Mouse (Mus musculus): Measurements from ENCODE around the gene Gsto2. TPM values are rescaled to one million over a fixed set of nuclear protein-coding genes. Genes with fewer than 3 reads are reported as not detected.

Gene Gsto2
- polyA plus RNA-seq, 1 experiment from 2014 or later = 0.98 TPM

GRCm38 (mm10) chr19:47902316-47903201, 37.2 kb downstream of the Gsto2 start:
- WGBS = 74% methylated on average over 13 of the region's 13 CpGs
- Histone ChIP-seq H3K9me3 (no peaks in the 10 kb centered on the region), H3K4me3 (no peak overlapping the region), H3K36me3 (peaks cover 4% of the 10 kb centered on the region), H3K4me1 (peaks cover 11% of the 10 kb centered on the region), H3K27ac (no peak overlapping the region), H3K4me2 (replicated peaks) (no peak overlapping the region), H3K27me3 (replicated peaks) (no peaks in the 10 kb centered on the region), H3K9ac (no peak overlapping the region)
- ATAC-seq (ENCODE audit: low FRiP score, low read depth) = no peak

GRCm38 (mm10) chr19:47903679-47904078, 38.3 kb downstream of the Gsto2 start:
- Histone ChIP-seq H3K4me3 (no peak overlapping the region), H3K9ac (no peak overlapping the region), H3K4me1 (peaks cover 16% of the 10 kb centered on the region), H3K4me2 (replicated peaks) (no peak overlapping the region), H3K36me3 (no peaks in the 10 kb centered on the region), H3K27me3 (replicated peaks) (no peaks in the 10 kb centered on the region), H3K9me3 (no peaks in the 10 kb centered on the region), H3K27ac (no peak overlapping the region)
- 60% methylated on average over 4 of the region's 4 CpGs for WGBS
- no peak; the same call in 1 of the 2 replicates for ATAC-seq (ENCODE audit: low FRiP score, low read depth)

- H3K27ac ChIP-seq = no peak overlapping the region
- no peaks in the 10 kb centered on the region for H3K36me3 ChIP-seq
- H3K27me3 ChIP-seq (replicated peaks) = no peaks in the 10 kb centered on the region
- H3K9me3 ChIP-seq = no peaks in the 10 kb centered on the region
- H3K4me1 ChIP-seq = peaks cover 30% of the 10 kb centered on the region
- ATAC-seq (ENCODE audit: low FRiP score, low read depth) = no peak
- H3K9ac ChIP-seq = no peak overlapping the region
- no peak overlapping the region for H3K4me3 ChIP-seq
- no peak overlapping the region for H3K4me2 ChIP-seq (replicated peaks)
- 87% methylated on average over 4 of the region's 4 CpGs for WGBS
Observed at GRCm38 (mm10) chr19:47905081-47905480, 39.7 kb downstream of the Gsto2 start.

GRCm38 (mm10) chr19:47905603-47906002, 40.3 kb downstream of the Gsto2 start:
- no peak overlapping the region for H3K4me3 ChIP-seq
- WGBS = 92% methylated on average over 5 of the region's 5 CpGs
- no peak overlapping the region for H3K9ac ChIP-seq
- no peak overlapping the region for H3K27ac ChIP-seq
- H3K4me2 ChIP-seq (replicated peaks) = no peak overlapping the region
- no peaks in the 10 kb centered on the region for H3K27me3 ChIP-seq (replicated peaks)
- H3K9me3 ChIP-seq = no peaks in the 10 kb centered on the region
- H3K4me1 ChIP-seq = peaks cover 34% of the 10 kb centered on the region
- ATAC-seq (ENCODE audit: low FRiP score, low read depth) = no peak
- H3K36me3 ChIP-seq = no peaks in the 10 kb centered on the region

GRCm38 (mm10) chr19:47907596-47907995, 42.3 kb downstream of the Gsto2 start:
- peaks cover 38% of the 10 kb centered on the region for H3K4me1 ChIP-seq
- no peak overlapping the region for H3K9ac ChIP-seq
- no peak overlapping the region for H3K4me2 ChIP-seq (replicated peaks)
- no peak overlapping the region for H3K4me3 ChIP-seq
- no peak for ATAC-seq (ENCODE audit: low FRiP score, low read depth)
- peaks cover 3% of the 10 kb centered on the region; the same call in 1 of the 2 replicates for H3K36me3 ChIP-seq
- no peak overlapping the region for H3K27ac ChIP-seq
- 94% methylated on average over 9 of the region's 9 CpGs for WGBS
- no peaks in the 10 kb centered on the region for H3K27me3 ChIP-seq (replicated peaks)
- no peaks in the 10 kb centered on the region for H3K9me3 ChIP-seq

GRCm38 (mm10) chr19:47908961-47909371, 43.6 kb downstream of the Gsto2 start:
- Histone ChIP-seq H3K9ac (peak overlapping the region; percentile 59; the same call in 1 of the 2 replicates), H3K27me3 (replicated peaks) (no peaks in the 10 kb centered on the region), H3K27ac (peak overlapping the region; percentile 85; the same call in 1 of the 2 replicates), H3K4me2 (replicated peaks) (peak overlapping the region; percentile 61), H3K9me3 (no peaks in the 10 kb centered on the region), H3K36me3 (peaks cover 3% of the 10 kb centered on the region; the same call in 1 of the 2 replicates), H3K4me1 (peaks cover 30% of the 10 kb centered on the region), H3K4me3 (no peak overlapping the region)
- 27% methylated on average over 6 of the region's 6 CpGs for WGBS
- ATAC-seq (ENCODE audit: low FRiP score, low read depth) = peak; percentile 28

GRCm38 (mm10) chr19:47909387-47910116, 44.2 kb downstream of the Gsto2 start:
- 2% methylated on average over 10 of the region's 10 CpGs for WGBS

GRCm38 (mm10) chr19:47910117-47910618, 44.8 kb downstream of the Gsto2 start:
- peaks cover 30% of the 10 kb centered on the region for H3K4me1 ChIP-seq
- H3K9ac ChIP-seq = peak overlapping the region; percentile 59; the same call in 1 of the 2 replicates
- H3K4me2 ChIP-seq (replicated peaks) = peak overlapping the region; percentile 61
- no peaks in the 10 kb centered on the region for H3K9me3 ChIP-seq
- peaks cover 3% of the 10 kb centered on the region; the same call in 1 of the 2 replicates for H3K36me3 ChIP-seq
- 54% methylated on average over 3 of the region's 4 CpGs for WGBS
- no peaks in the 10 kb centered on the region for H3K27me3 ChIP-seq (replicated peaks)
- H3K27ac ChIP-seq = peak overlapping the region; percentile 85; the same call in 1 of the 2 replicates
- no peak for ATAC-seq (ENCODE audit: low FRiP score, low read depth)
- H3K4me3 ChIP-seq = no peak overlapping the region

More at GRCm38 (mm10) chr19:47909387-47910116, 44.2 kb downstream of the Gsto2 start:
- peak overlapping the region; percentile 19; the same call in 1 of the 2 replicates for H3K4me3 ChIP-seq
- H3K4me2 ChIP-seq (replicated peaks) = peak overlapping the region; percentile 61
- ATAC-seq (ENCODE audit: low FRiP score, low read depth) = peak; percentile 81
- H3K9ac ChIP-seq = peak overlapping the region; percentile 59
- peak overlapping the region; percentile 85 for H3K27ac ChIP-seq
- H3K36me3 ChIP-seq = peaks cover 3% of the 10 kb centered on the region; the same call in 1 of the 2 replicates
- H3K4me1 ChIP-seq = peaks cover 30% of the 10 kb centered on the region
- H3K9me3 ChIP-seq = no peaks in the 10 kb centered on the region
- H3K27me3 ChIP-seq (replicated peaks) = no peaks in the 10 kb centered on the region

GRCm38 (mm10) chr19:47910751-47911150, 45.4 kb downstream of the Gsto2 start:
- H3K4me3 ChIP-seq = no peak overlapping the region
- H3K9ac ChIP-seq = no peak overlapping the region
- 94% methylated on average over 4 of the region's 4 CpGs for WGBS
- peaks cover 3% of the 10 kb centered on the region; the same call in 1 of the 2 replicates for H3K36me3 ChIP-seq
- no peaks in the 10 kb centered on the region for H3K27me3 ChIP-seq (replicated peaks)
- H3K27ac ChIP-seq = no peak overlapping the region
- ATAC-seq (ENCODE audit: low FRiP score, low read depth) = no peak
- H3K4me2 ChIP-seq (replicated peaks) = no peak overlapping the region
- H3K9me3 ChIP-seq = no peaks in the 10 kb centered on the region
- H3K4me1 ChIP-seq = peaks cover 26% of the 10 kb centered on the region

GRCm38 (mm10) chr19:47913344-47913743, 48.0 kb downstream of the Gsto2 start:
- no peak overlapping the region for H3K4me2 ChIP-seq (replicated peaks)
- peaks cover 41% of the 10 kb centered on the region for H3K4me1 ChIP-seq
- H3K9ac ChIP-seq = no peak overlapping the region
- H3K9me3 ChIP-seq = no peaks in the 10 kb centered on the region
- H3K27me3 ChIP-seq (replicated peaks) = no peaks in the 10 kb centered on the region
- no peak for ATAC-seq (ENCODE audit: low FRiP score, low read depth)
- WGBS = 61% methylated on average over 7 of the region's 7 CpGs
- no peak overlapping the region for H3K4me3 ChIP-seq
- peaks cover 3% of the 10 kb centered on the region; the same call in 1 of the 2 replicates for H3K36me3 ChIP-seq
- no peak overlapping the region for H3K27ac ChIP-seq

- ATAC-seq (ENCODE audit: low FRiP score, low read depth) = no peak
- Histone ChIP-seq H3K9me3 (no peaks in the 10 kb centered on the region), H3K27ac (no peak overlapping the region), H3K4me2 (replicated peaks) (no peak overlapping the region), H3K27me3 (replicated peaks) (no peaks in the 10 kb centered on the region), H3K4me1 (peaks cover 36% of the 10 kb centered on the region), H3K9ac (no peak overlapping the region), H3K4me3 (no peak overlapping the region), H3K36me3 (peaks cover 3% of the 10 kb centered on the region; the same call in 1 of the 2 replicates)
- 92% methylated on average over 4 of the region's 4 CpGs for WGBS
Observed at GRCm38 (mm10) chr19:47914191-47914590, 48.9 kb downstream of the Gsto2 start.

GRCm38 (mm10) chr19:47915251-47915650, 49.9 kb downstream of the Gsto2 start:
- H3K27me3 ChIP-seq (replicated peaks) = no peaks in the 10 kb centered on the region
- ATAC-seq (ENCODE audit: low FRiP score, low read depth) = no peak
- peaks cover 3% of the 10 kb centered on the region; the same call in 1 of the 2 replicates for H3K36me3 ChIP-seq
- H3K4me2 ChIP-seq (replicated peaks) = no peak overlapping the region
- H3K27ac ChIP-seq = no peak overlapping the region
- H3K9me3 ChIP-seq = no peaks in the 10 kb centered on the region
- 88% methylated on average over 4 of the region's 4 CpGs for WGBS
- no peak overlapping the region for H3K4me3 ChIP-seq
- peaks cover 31% of the 10 kb centered on the region for H3K4me1 ChIP-seq
- no peak overlapping the region for H3K9ac ChIP-seq
